In genomic region chr2:163202884-163203634, GRCm38 (mm10) we compare ENCODE assay signal across 8 mouse cellular contexts. TPM values are rescaled to one million over a fixed set of nuclear protein-coding genes. Genes with fewer than 3 reads are reported as not detected.
DNase-seq lines count a peak whose midpoint lies in the region; ATAC-seq lines count a peak whose summit lies in the region.

Gene Tox2 (plus strand): TSS chr2:163203125.

- H3K27ac ChIP-seq in forebrain, embryonic 10.5 days, result peak within 1 kb of the TSS; percentile 91
- H3K27ac ChIP-seq in liver, embryonic 13.5 days, result 0 out of 2 replicates have a peak within 1 kb of the TSS, but pooled peaks have one; percentile 41

- H3K4me1 ChIP-seq in forebrain, embryonic 10.5 days, result peaks cover 57% of the 10 kb centered on the region
- H3K4me1 ChIP-seq in liver, embryonic 13.5 days (replicated peaks), result peaks cover 21% of the 10 kb centered on the region

- intact Hi-C loops in heart, postnatal 14 days (cut with DNase I), result loop anchor here (5.0 to 10.0 kb wide), 4 partner anchors 84 to 278 kb away; no protein-coding TSS in a partner anchor

- under 1% methylated on average over 76 of the region's 79 CpGs for WGBS in forebrain, embryonic 10.5 days
- under 1% methylated on average over 75 of the region's 79 CpGs for WGBS in large intestine, adult 2 months
- under 1% methylated on average over 77 of the region's 79 CpGs for WGBS in liver, embryonic 13.5 days (ENCODE audit: insufficient replicate concordance)

- H3K9ac ChIP-seq in liver, embryonic 13.5 days, result no peak within 1 kb of the TSS

- DNase-seq in 3134 (ENCODE audit: extremely low read depth, insufficient read length, low spot score) (peak; percentile 22), ZHBTc4 (ENCODE audit: low read depth, low spot score) (peak; percentile 58)
- peak; percentile 81 for DNase-seq in forebrain, embryonic 10.5 days (ENCODE audit: extremely low spot score, low spot score)
- DNase-seq in heart, postnatal 14 days, result peak; percentile 59 to 77
- peak; percentile 16 for DNase-seq in large intestine, adult 2 months (ENCODE audit: low read depth, low spot score)
- DNase-seq in liver, embryonic 13.5 days, result peak; percentile 21
- DNase-seq in neural tube, embryonic 10.5 days (ENCODE audit: extremely low spot score, low spot score), result peak; percentile 72
- DNase-seq in thymus, postnatal 10 days (ENCODE audit: low spot score in 2 of 2), result peak; percentile 47 to 68

- peaks cover 9% of the 10 kb centered on the region; the same call in 1 of the 2 replicates for H3K9me3 ChIP-seq in forebrain, embryonic 10.5 days
- H3K9me3 ChIP-seq in liver, embryonic 13.5 days (replicated peaks), result no peaks in the 10 kb centered on the region

- peak within 1 kb of the TSS; percentile 72 for H3K4me2 ChIP-seq in liver, embryonic 13.5 days

- peaks cover 4% of the 10 kb centered on the region; the same call in 1 of the 2 replicates for H3K36me3 ChIP-seq in forebrain, embryonic 10.5 days (replicated peaks)
- no peaks in the 10 kb centered on the region for H3K36me3 ChIP-seq in liver, embryonic 13.5 days

- peaks cover 53% of the 10 kb centered on the region for H3K27me3 ChIP-seq in forebrain, embryonic 10.5 days (ENCODE audit: poor library complexity, severe bottlenecking)
- H3K27me3 ChIP-seq in liver, embryonic 13.5 days, result peaks cover 61% of the 10 kb centered on the region

- peak; percentile 81 for ATAC-seq in liver, embryonic 13.5 days (ENCODE audit: low read depth)

- peak within 1 kb of the TSS; percentile 74 for H3K4me3 ChIP-seq in forebrain, embryonic 10.5 days
- H3K4me3 ChIP-seq in liver, embryonic 13.5 days (replicated peaks), result peak within 1 kb of the TSS; percentile 54

RNA-seq across cellular contexts. Expression of gene Tox2, which starts in this region (rescaled TPM):
- 26.6 and 37.1 TPM in 2 replicates for polyA plus RNA-seq in forebrain, embryonic 10.5 days (2016; fragmentation: Nextera tagmentation; extraction: Ambion mirVana)
- total RNA-seq in heart, postnatal 14 days (2021), result 1 to 10 TPM; 2.4 to 2.6 TPM
- polyA plus RNA-seq in large intestine, adult 2 months (2012; rRNA removed), result 3.4 and 5.9 TPM in 2 replicates
- 0.36 and 0.82 TPM in 2 replicates for polyA plus RNA-seq in liver, embryonic 13.5 days (2015; fragmentation: Nextera tagmentation; extraction: Ambion mirVana)

Comparison
In these comparisons a context has a peak if more than half of its experiments do, and no peak if none do; other contexts are left out.
1. Peak in every context shown above with its lines: DNase-seq, ATAC-seq, H3K4me3 ChIP-seq and H3K27ac ChIP-seq.
2. Peak in DNase-seq, ATAC-seq, H3K4me3 ChIP-seq, H3K27ac ChIP-seq and H3K4me2 ChIP-seq in liver, embryonic 13.5 days; RNA of the gene not detected or under 1 TPM.
3. DNase-seq: peak in every context shown above with its lines; median percentile 81 in forebrain, embryonic 10.5 days; 72 in neural tube, embryonic 10.5 days; 68 in heart, postnatal 14 days; 58 in ZHBTc4; 58 in thymus, postnatal 10 days; 22 in 3134; 21 in liver, embryonic 13.5 days; 16 in large intestine, adult 2 months.